Mouse (Mus musculus) midbrain, embryonic 16.5 days (tissue): ENCODE measurements around the gene E2f6. TPM values are rescaled to one million over a fixed set of nuclear protein-coding genes. Genes with fewer than 3 reads are reported as not detected.
A peak's percentile ranks its signal among the peaks of the same experiment; 100 is the strongest.

ENCODE experiments used
- ATAC-seq: fragments of 200-750 bp; cut with Nextera tagmentation; 2 replicates; pipeline ENCODE4 v1.8.0; 2017; ENCODE audit warnings: moderate TSS enrichment
- H3K27ac ChIP-seq: fragments of 300-500 bp; sonication (generic); 2 replicates; pipeline ENCODE4 v1.5.1; 2014; ENCODE audit warnings: mild to moderate bottlenecking, low read length, mixed read lengths
- H3K27me3 ChIP-seq: fragments of 300-500 bp; sonication (generic); 2 replicates; pipeline ENCODE4 v1.6.1; 2014; ENCODE audit warnings: low read depth, low read length, mixed read lengths; ENCODE audit not compliant: control insufficient read depth, insufficient read depth
- H3K36me3 ChIP-seq: fragments of 300-500 bp; sonication (generic); 2 replicates; pipeline ENCODE4 v1.6.1; 2014; ENCODE audit warnings: mild to moderate bottlenecking, low read length, moderate library complexity, mixed read lengths; ENCODE audit not compliant: control insufficient read depth, insufficient read depth
- H3K4me1 ChIP-seq: fragments of 300-500 bp; sonication (generic); 2 replicates; pipeline ENCODE4 v1.6.1; 2014; ENCODE audit warnings: mild to moderate bottlenecking, low read length, mixed read lengths; ENCODE audit not compliant: control insufficient read depth, insufficient read depth
- H3K4me2 ChIP-seq: fragments of 300-500 bp; sonication (generic); 2 replicates; pipeline ENCODE4 v1.6.1; 2014; ENCODE audit warnings: mild to moderate bottlenecking, low read length, mixed read lengths
- H3K4me3 ChIP-seq: fragments of 300-500 bp; sonication (generic); 2 replicates; pipeline ENCODE4 v1.5.1; 2014; ENCODE audit warnings: low read depth, mild to moderate bottlenecking, low read length, moderate library complexity, mixed read lengths
- H3K9ac ChIP-seq: fragments of 300-500 bp; sonication (generic); 2 replicates; pipeline ENCODE4 v1.6.1; 2014; ENCODE audit warnings: low read depth, low read length, mixed read lengths
- H3K9me3 ChIP-seq: fragments of 300-500 bp; sonication (generic); replicated peaks from 2 replicates; pipeline ENCODE4 v1.6.1; 2014; ENCODE audit warnings: mild to moderate bottlenecking, low read length, mixed read lengths; ENCODE audit not compliant: control insufficient read depth, poor library complexity, severe bottlenecking
- WGBS: fragments of 180-500 bp; shearing (Covaris S2); extraction: QIAGEN DNeasy Blood & Tissue Kit; methylation state at CpG from one replicate; pipeline ENCODE4 v1.1.7; 2014; 5-methylcytosine and 5-hydroxymethylcytosine counted together
- polyA plus RNA-seq: library from polyadenylated mRNA; unstranded; fragments of >200 nt; fragmentation: Nextera tagmentation; extraction: Ambion mirVana; gene quantifications from 2 replicates; pipeline ENCODE4 v1.2.1, GENCODE M21; 2015

E2f6 gene
- polyA plus RNA-seq, 1 experiment from 2014 or later = 23.7 TPM

DNA sequence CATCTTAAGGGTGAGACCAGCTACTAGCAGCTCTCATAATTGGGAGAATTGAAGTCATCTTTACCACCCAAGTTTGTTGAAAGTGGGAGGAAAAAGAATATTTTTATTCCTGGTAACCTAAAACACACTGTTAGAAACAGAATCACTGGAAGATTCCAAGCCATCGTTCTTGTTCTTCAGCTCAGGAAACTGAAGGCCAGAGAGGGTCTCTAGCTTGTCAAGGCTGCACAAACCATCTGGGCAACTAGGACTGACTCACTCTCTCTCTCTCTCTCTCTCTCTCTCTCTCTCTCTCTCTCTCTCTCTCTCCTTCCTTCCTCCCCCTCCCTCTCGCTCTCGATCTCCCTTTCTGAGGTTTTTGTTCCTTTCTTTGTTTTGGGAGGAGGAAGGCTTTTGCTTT is 50.2 kb downstream of the E2f6 start:
- Histone ChIP-seq H3K9me3 (no peaks in the 10 kb centered on the region), H3K4me2 (no peak overlapping the region), H3K4me3 (no peak overlapping the region), H3K9ac (no peak overlapping the region), H3K27ac (no peak overlapping the region), H3K36me3 (no peaks in the 10 kb centered on the region), H3K27me3 (no peaks in the 10 kb centered on the region), H3K4me1 (peaks cover 5% of the 10 kb centered on the region)
- no peak for ATAC-seq
- WGBS = 62% methylated on average over 3 of the region's 3 CpGs

- Histone ChIP-seq H3K9ac (no peak overlapping the region), H3K4me3 (no peak overlapping the region), H3K27me3 (no peaks in the 10 kb centered on the region), H3K4me2 (no peak overlapping the region), H3K27ac (no peak overlapping the region), H3K4me1 (no peaks in the 10 kb centered on the region), H3K36me3 (no peaks in the 10 kb centered on the region), H3K9me3 (no peaks in the 10 kb centered on the region)
- WGBS = 94% methylated on average over 4 of the region's 4 CpGs
- ATAC-seq = no peak
These were observed 53.7 kb downstream of the E2f6 start for GRCm38 (mm10) chr12:16864477-16864876.

- no peaks in the 10 kb centered on the region for H3K9me3 ChIP-seq
- H3K27ac ChIP-seq = no peak overlapping the region
- H3K9ac ChIP-seq = no peak overlapping the region
- no peaks in the 10 kb centered on the region for H3K36me3 ChIP-seq
- peaks cover 3% of the 10 kb centered on the region; the same call in 1 of the 2 replicates for H3K4me1 ChIP-seq
- 82% methylated on average over 3 of the region's 3 CpGs for WGBS
- no peak overlapping the region for H3K4me2 ChIP-seq
- ATAC-seq = no peak
- H3K4me3 ChIP-seq = no peak overlapping the region
- no peaks in the 10 kb centered on the region for H3K27me3 ChIP-seq
These were observed 55.1 kb downstream of the E2f6 start for GRCm38 (mm10) chr12:16865871-16866270.

- H3K27me3 ChIP-seq = no peaks in the 10 kb centered on the region
- H3K4me2 ChIP-seq = no peak overlapping the region
- no peak overlapping the region for H3K4me3 ChIP-seq
- ATAC-seq = no peak
- WGBS = 80% methylated on average over 3 of the region's 3 CpGs
- H3K4me1 ChIP-seq = peaks cover 3% of the 10 kb centered on the region; the same call in 1 of the 2 replicates
- H3K9ac ChIP-seq = no peak overlapping the region
- no peaks in the 10 kb centered on the region for H3K9me3 ChIP-seq
- no peak overlapping the region for H3K27ac ChIP-seq
- no peaks in the 10 kb centered on the region for H3K36me3 ChIP-seq
These were observed 55.7 kb downstream of the E2f6 start for GRCm38 (mm10) chr12:16866460-16866859.

GRCm38 (mm10) chr12:16867306-16867705 is 56.5 kb downstream of the E2f6 start:
- H3K9ac ChIP-seq = no peak overlapping the region
- no peak overlapping the region for H3K27ac ChIP-seq
- no peaks in the 10 kb centered on the region for H3K36me3 ChIP-seq
- ATAC-seq = no peak
- H3K27me3 ChIP-seq = no peaks in the 10 kb centered on the region
- H3K4me3 ChIP-seq = no peak overlapping the region
- H3K4me1 ChIP-seq = peaks cover 3% of the 10 kb centered on the region; the same call in 1 of the 2 replicates
- WGBS = 68% methylated on average over 7 of the region's 7 CpGs
- H3K9me3 ChIP-seq = no peaks in the 10 kb centered on the region
- H3K4me2 ChIP-seq = no peak overlapping the region

GRCm38 (mm10) chr12:16868618-16869017 is 57.9 kb downstream of the E2f6 start:
- H3K27ac ChIP-seq = no peak overlapping the region
- peaks cover 3% of the 10 kb centered on the region; the same call in 1 of the 2 replicates for H3K4me1 ChIP-seq
- no peak overlapping the region for H3K9ac ChIP-seq
- no peaks in the 10 kb centered on the region for H3K27me3 ChIP-seq
- H3K9me3 ChIP-seq = no peaks in the 10 kb centered on the region
- 77% methylated on average over 6 of the region's 6 CpGs for WGBS
- no peak for ATAC-seq
- no peak overlapping the region for H3K4me3 ChIP-seq
- H3K36me3 ChIP-seq = no peaks in the 10 kb centered on the region
- H3K4me2 ChIP-seq = no peak overlapping the region

DNA sequence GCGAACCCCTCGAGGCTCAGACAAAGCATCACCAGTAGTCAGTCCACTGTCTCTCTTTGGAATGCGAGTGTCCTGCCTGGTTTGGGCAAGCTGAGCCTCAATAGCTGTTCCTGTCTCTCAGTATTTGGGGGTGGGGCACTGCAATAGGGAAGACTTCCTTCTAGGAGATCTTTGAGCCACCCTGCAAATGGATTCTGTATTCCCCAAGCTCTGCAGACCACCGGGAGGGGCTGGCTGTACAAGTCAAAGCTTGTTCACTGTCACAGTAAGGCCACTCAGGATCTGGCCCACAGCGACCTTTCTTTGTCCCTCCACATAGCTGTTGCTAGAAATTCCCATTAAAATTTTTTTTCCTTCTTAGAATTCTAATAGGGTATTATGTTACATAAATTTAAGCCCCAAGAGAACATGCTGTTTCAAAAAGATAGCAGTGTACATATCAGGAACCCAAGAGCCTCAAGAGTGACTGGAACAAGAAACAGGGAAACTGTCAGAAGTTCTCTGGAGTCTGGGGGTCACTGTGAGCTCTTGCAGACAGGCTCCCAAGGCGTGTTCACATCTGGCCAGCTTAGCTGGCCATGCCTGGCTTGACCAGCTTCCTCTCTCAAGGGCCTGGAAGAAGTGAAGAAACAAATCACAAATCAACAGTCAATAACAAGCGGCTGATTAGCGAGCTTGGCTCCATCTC is 58.5 kb downstream of the E2f6 start:
- no peak for ATAC-seq
- H3K9me3 ChIP-seq = no peaks in the 10 kb centered on the region
- H3K27ac ChIP-seq = no peak overlapping the region
- H3K9ac ChIP-seq = no peak overlapping the region
- H3K4me1 ChIP-seq = peaks cover 3% of the 10 kb centered on the region; the same call in 1 of the 2 replicates
- WGBS = 76% methylated on average over 8 of the region's 8 CpGs
- no peak overlapping the region for H3K4me3 ChIP-seq
- H3K4me2 ChIP-seq = no peak overlapping the region
- H3K36me3 ChIP-seq = no peaks in the 10 kb centered on the region
- H3K27me3 ChIP-seq = no peaks in the 10 kb centered on the region

- Histone ChIP-seq H3K9me3 (no peaks in the 10 kb centered on the region), H3K27me3 (no peaks in the 10 kb centered on the region), H3K4me2 (no peak overlapping the region), H3K9ac (no peak overlapping the region), H3K36me3 (no peaks in the 10 kb centered on the region), H3K4me1 (peaks cover 3% of the 10 kb centered on the region; the same call in 1 of the 2 replicates), H3K27ac (no peak overlapping the region), H3K4me3 (no peak overlapping the region)
- peak; percentile 59; the same call in 1 of the 2 replicates for ATAC-seq
- 59% methylated on average over 9 of the region's 9 CpGs for WGBS
These were observed 59.2 kb downstream of the E2f6 start for GRCm38 (mm10) chr12:16869870-16870404.

GRCm38 (mm10) chr12:16870405-16871068 is 59.8 kb downstream of the E2f6 start:
- no peaks in the 10 kb centered on the region for H3K9me3 ChIP-seq

More at GRCm38 (mm10) chr12:16870405-16871068, 59.8 kb downstream of the E2f6 start:
- Histone ChIP-seq H3K27me3 (no peaks in the 10 kb centered on the region), H3K4me3 (no peak overlapping the region), H3K27ac (no peak overlapping the region), H3K36me3 (no peaks in the 10 kb centered on the region), H3K9ac (no peak overlapping the region), H3K4me1 (peaks cover 3% of the 10 kb centered on the region; the same call in 1 of the 2 replicates), H3K4me2 (no peak overlapping the region)
- 49% methylated on average over 8 of the region's 8 CpGs for WGBS
- ATAC-seq = peak; percentile 54; the same call in 1 of the 2 replicates
